Mouse (Mus musculus) liver, embryonic 13.5 days (tissue): ENCODE data around the gene Maged2. TPM values are rescaled to one million over a fixed set of nuclear protein-coding genes. Genes with fewer than 3 reads are reported as not detected.

ENCODE experiments used
- polyA plus RNA-seq: library from polyadenylated mRNA; unstranded; fragments of >200 nt; fragmentation: Nextera tagmentation; extraction: Ambion mirVana; gene quantifications from 2 replicates; pipeline ENCODE4 v1.2.1, GENCODE M21; 2015

Gene Maged2
- polyA plus RNA-seq, 1 experiment from 2014 or later, result 70.6 TPM

Other genes starting within 250 kb of the Maged2 start
- gene Pfkfb1, start 226.1 kb downstream of the Maged2 start, polyA plus RNA-seq, result 4.4 and 6.1 TPM in 2 replicates
- 12.7 and 13.1 TPM in 2 replicates for gene Apex2, start 224.5 kb downstream of the Maged2 start, polyA plus RNA-seq
- 1.2 and 1.4 TPM in 2 replicates for gene Tro, start 156.8 kb downstream of the Maged2 start, polyA plus RNA-seq
- gene Gnl3l, start 203.0 kb upstream of the Maged2 start, polyA plus RNA-seq, result 14.6 and 18.1 TPM in 2 replicates
- 1.8 and 2.2 TPM in 2 replicates for gene Fgd1, start 231.8 kb upstream of the Maged2 start, polyA plus RNA-seq